Mouse (Mus musculus) hindbrain, embryonic 15.5 days (tissue): ENCODE results near the gene Nhp2. TPM values are rescaled to one million over a fixed set of nuclear protein-coding genes. Genes with fewer than 3 reads are reported as not detected.
"Not testable (repeated sequence)": the region's sequence is repeated elsewhere in the genome, so short reads cannot be mapped to it uniquely, and the experiment has no call there.

Experiments used
- ATAC-seq: fragments of 200-750 bp; cut with Nextera tagmentation; 2 replicates; pipeline ENCODE4 v1.8.0; 2017; ENCODE audit warnings: low read depth, moderate number of reproducible peaks, moderate TSS enrichment; ENCODE audit not compliant: low FRiP score
- H3K27ac ChIP-seq: fragments of 300-500 bp; sonication (generic); replicated peaks from 2 replicates; pipeline ENCODE4 v1.5.1; 2015; ENCODE audit warnings: mild to moderate bottlenecking, inconsistent platforms
- H3K27me3 ChIP-seq: fragments of 300-500 bp; sonication (generic); 2 replicates; pipeline ENCODE4 v1.6.1; 2015; ENCODE audit warnings: control low read depth, inconsistent platforms
- H3K36me3 ChIP-seq: fragments of 300-500 bp; sonication (generic); 2 replicates; pipeline ENCODE4 v1.6.1; 2015; ENCODE audit warnings: control low read depth, inconsistent platforms
- H3K4me1 ChIP-seq: fragments of 300-500 bp; sonication (generic); replicated peaks from 2 replicates; pipeline ENCODE4 v1.6.1; 2015; ENCODE audit warnings: control low read depth, inconsistent platforms
- H3K4me2 ChIP-seq: fragments of 300-500 bp; sonication (generic); 2 replicates; pipeline ENCODE4 v1.6.1; 2015; ENCODE audit warnings: moderate library complexity, mild to moderate bottlenecking, inconsistent platforms
- H3K4me3 ChIP-seq: fragments of 300-500 bp; sonication (generic); 2 replicates; pipeline ENCODE4 v1.5.1; 2015; ENCODE audit warnings: mild to moderate bottlenecking, inconsistent platforms
- H3K9ac ChIP-seq: fragments of 300-500 bp; sonication (generic); 2 replicates; pipeline ENCODE4 v1.6.1; 2015; ENCODE audit warnings: inconsistent platforms
- H3K9me3 ChIP-seq: fragments of 300-500 bp; sonication (generic); 2 replicates; pipeline ENCODE4 v1.6.1; 2016; ENCODE audit warnings: control low read depth, inconsistent platforms
- WGBS: fragments of 180-500 bp; shearing (Covaris S2); methylation state at CpG from one replicate; pipeline ENCODE4 v1.1.7; 2015; 5-methylcytosine and 5-hydroxymethylcytosine counted together
- polyA plus RNA-seq: library from polyadenylated mRNA; unstranded; fragments of >200 nt; fragmentation: Nextera tagmentation; extraction: Ambion mirVana; gene quantifications from 2 replicates; pipeline ENCODE4 v1.2.1, GENCODE M21; 2015

Gene Nhp2
- polyA plus RNA-seq, 1 experiment from 2014 or later: 105 TPM

DNA sequence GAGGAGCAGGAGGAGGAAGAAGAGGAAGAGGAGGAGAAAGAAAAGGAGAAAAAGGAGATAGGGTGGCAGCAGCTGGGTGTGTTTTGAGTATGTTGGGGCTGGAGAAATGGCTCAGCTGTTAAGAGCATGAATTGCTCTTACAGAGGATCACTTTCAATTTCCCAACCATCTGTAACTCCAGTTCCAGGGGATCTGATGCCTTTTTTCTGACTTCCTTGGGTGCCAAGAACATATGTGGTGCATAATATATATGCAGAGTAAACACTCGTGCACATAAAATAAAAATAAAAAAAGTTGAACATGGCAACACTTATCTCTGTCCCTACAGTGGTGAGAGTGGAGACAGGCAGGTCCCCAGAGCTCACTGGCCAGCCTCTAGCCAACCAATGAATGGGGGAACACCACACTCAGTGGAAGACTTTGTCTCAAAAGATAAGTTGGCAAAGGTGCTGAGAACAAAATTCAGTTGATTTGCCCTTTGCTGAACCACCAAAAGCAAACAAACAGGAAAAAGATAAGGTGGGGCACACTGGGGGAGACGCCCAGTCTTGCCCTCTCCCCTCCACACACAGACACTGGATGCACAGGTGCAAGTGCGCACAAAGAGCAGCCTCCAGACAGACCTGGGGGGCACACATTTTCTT is 10.1 kb upstream of the Nhp2 start:
- H3K9ac ChIP-seq: no peak overlapping the region
- H3K27me3 ChIP-seq: no peaks in the 10 kb centered on the region
- no peak overlapping the region for H3K27ac ChIP-seq
- no peak for ATAC-seq
- no peak overlapping the region for H3K4me2 ChIP-seq
- no peak overlapping the region for H3K4me3 ChIP-seq
- no peaks in the 10 kb centered on the region for H3K9me3 ChIP-seq
- H3K4me1 ChIP-seq: peaks cover 17% of the 10 kb centered on the region
- WGBS: 84% methylated on average over 3 of the region's 3 CpGs
- peaks cover 4% of the 10 kb centered on the region for H3K36me3 ChIP-seq

- not testable (repeated sequence) for H3K9ac ChIP-seq, H3K4me2 ChIP-seq, H3K4me3 ChIP-seq, H3K9me3 ChIP-seq, H3K27ac ChIP-seq, H3K36me3 ChIP-seq, ATAC-seq, H3K27me3 ChIP-seq
- H3K4me1 ChIP-seq: peaks cover 13% of the 10 kb centered on the region
- WGBS: 88% methylated on average over 5 of the region's 5 CpGs
Observed at GRCm38 (mm10) chr11:51609940-51610339, 9.6 kb upstream of the Nhp2 start.

DNA sequence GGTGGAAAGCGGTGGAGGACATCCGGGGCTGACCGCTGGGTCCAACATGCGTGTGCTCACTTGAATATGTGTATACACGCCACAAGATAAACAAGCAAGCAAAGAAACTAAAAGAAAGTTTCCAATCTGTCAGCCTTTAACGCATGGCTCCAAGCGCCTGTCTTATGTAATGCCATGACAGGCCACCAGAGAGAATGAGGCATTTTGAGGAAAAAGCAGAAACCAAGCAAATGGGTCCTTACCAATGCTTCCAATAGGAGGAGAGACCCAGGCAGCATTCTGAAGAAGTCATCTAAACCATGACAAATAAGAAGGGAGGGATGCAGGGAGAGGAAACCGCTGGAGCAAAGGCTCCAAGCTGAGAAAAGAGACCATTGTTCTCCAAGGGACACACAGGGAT is 5.3 kb upstream of the Nhp2 start:
- WGBS: 83% methylated on average over 8 of the region's 8 CpGs
- Histone ChIP-seq H3K4me2 (no peak overlapping the region), H3K9ac (no peak overlapping the region), H3K36me3 (no peaks in the 10 kb centered on the region), H3K4me1 (peaks cover 14% of the 10 kb centered on the region), H3K27ac (no peak overlapping the region), H3K4me3 (no peak overlapping the region), H3K27me3 (no peaks in the 10 kb centered on the region), H3K9me3 (no peaks in the 10 kb centered on the region)
- no peak for ATAC-seq

DNA sequence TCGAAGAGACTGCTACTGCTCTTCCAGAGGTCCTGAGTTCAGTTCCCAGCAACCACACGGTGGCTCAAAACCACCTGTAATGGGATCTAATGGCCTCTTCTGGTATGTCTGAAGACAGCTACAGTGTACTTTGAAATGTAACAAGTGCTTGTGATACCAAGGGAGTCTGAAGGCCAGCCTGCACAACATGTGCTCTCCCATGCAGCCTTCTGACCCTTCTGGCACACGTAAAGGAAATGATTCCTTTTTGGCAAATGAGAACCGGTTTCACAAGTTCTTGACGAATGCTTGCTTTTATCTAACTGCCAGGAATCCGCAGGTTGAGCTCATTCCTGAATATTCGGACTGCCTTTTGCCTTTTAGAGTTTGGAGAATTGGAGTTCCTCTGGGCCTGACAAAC is 4.4 kb upstream of the Nhp2 start:
- Histone ChIP-seq H3K4me2 (peak overlapping the region; percentile 60), H3K9ac (peak overlapping the region; percentile 42; the same call in 1 of the 2 replicates), H3K27ac (0 out of 2 replicates have a peak overlapping the region, but pooled peaks have one; percentile 6), H3K36me3 (no peaks in the 10 kb centered on the region), H3K4me3 (peak overlapping the region; percentile 35), H3K9me3 (no peaks in the 10 kb centered on the region), H3K4me1 (peaks cover 16% of the 10 kb centered on the region), H3K27me3 (no peaks in the 10 kb centered on the region)
- no peak for ATAC-seq
- 49% methylated on average over 7 of the region's 7 CpGs for WGBS

GRCm38 (mm10) chr11:51615601-51616000 is 3.9 kb upstream of the Nhp2 start:
- ATAC-seq: no peak
- Histone ChIP-seq H3K9me3 (no peaks in the 10 kb centered on the region), H3K4me3 (peak overlapping the region; percentile 35), H3K27me3 (no peaks in the 10 kb centered on the region), H3K4me2 (peak overlapping the region; percentile 60), H3K27ac (0 out of 2 replicates have a peak overlapping the region, but pooled peaks have one; percentile 6), H3K9ac (peak overlapping the region; percentile 42), H3K36me3 (no peaks in the 10 kb centered on the region), H3K4me1 (peaks cover 21% of the 10 kb centered on the region)
- WGBS: 6% methylated on average over 14 of the region's 14 CpGs

- Histone ChIP-seq H3K4me1 (peaks cover 25% of the 10 kb centered on the region), H3K4me2 (peak overlapping the region; percentile 60), H3K9ac (peak overlapping the region; percentile 42; the same call in 1 of the 2 replicates)
- not testable (repeated sequence) for H3K27me3 ChIP-seq, H3K27ac ChIP-seq, H3K36me3 ChIP-seq, H3K9me3 ChIP-seq, H3K4me3 ChIP-seq, ATAC-seq
- WGBS: 95% methylated on average over 7 of the region's 7 CpGs
Observed at GRCm38 (mm10) chr11:51616113-51616512, 3.4 kb upstream of the Nhp2 start.

DNA sequence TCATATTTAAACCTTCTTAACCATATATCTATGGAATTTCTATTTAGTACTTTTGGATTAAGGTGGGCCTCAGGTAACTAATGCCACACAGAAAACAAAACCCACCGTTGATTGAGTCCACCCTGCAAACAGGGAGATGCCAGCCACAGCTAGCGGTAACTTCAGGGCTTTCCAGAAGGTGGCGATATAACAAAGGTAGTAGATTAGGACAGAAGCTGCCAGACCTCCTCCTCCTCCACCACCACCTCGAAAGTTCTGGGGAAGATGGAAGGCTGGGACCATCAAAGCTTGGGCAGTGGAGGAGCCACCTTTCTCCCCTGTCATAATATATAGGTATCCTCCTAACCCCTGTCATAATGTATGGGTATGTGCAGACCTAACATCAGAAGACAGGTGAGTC is 1.8 kb upstream of the Nhp2 start:
- WGBS: 3% methylated on average over 4 of the region's 4 CpGs
- no peak overlapping the region for H3K27ac ChIP-seq
- ATAC-seq: no peak

DNA sequence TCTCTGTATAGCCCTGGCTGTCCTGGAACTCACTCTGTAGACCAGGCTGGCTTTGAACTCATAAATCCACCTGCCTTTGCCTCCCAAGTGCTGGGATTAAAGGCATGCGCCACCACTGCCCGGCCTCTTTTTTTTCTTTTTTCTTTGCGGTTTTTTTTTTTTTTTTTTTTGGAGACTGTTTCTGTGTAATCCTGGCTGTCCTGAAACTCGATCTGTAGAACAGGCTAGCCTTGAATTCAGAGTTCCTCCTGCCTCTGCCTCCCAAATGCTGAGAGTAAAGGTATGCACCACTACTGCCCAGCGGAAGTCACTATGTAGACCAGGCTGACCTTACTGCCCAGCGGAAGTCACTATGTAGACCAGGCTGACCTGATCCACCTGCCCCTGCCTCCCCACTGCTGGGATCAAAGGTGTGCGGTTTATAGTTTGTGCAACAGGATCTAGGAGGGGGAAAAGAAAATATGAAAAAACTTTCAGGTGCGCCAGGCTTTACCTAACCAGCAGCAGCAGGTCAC is 584 bp upstream of the Nhp2 start:
- no peak overlapping the region for H3K27ac ChIP-seq
- 45% methylated on average over 8 of the region's 8 CpGs for whole genome bisulfite sequencing
- H3K4me1 ChIP-seq: peaks cover 25% of the 10 kb centered on the region
- no peak overlapping the region for H3K9ac ChIP-seq
- H3K9me3 ChIP-seq: no peaks in the 10 kb centered on the region
- no peaks in the 10 kb centered on the region for H3K27me3 ChIP-seq
- H3K4me3 ChIP-seq: peak overlapping the region; percentile 77
- H3K36me3 ChIP-seq: peaks cover 13% of the 10 kb centered on the region
- peak overlapping the region; percentile 75 for H3K4me2 ChIP-seq
- ATAC-seq: no peak; the same call in 1 of the 2 replicates

More for the DNA sequence above, 1.8 kb upstream of the Nhp2 start:
- Histone ChIP-seq H3K27me3 (no peaks in the 10 kb centered on the region), H3K9me3 (no peaks in the 10 kb centered on the region), H3K4me2 (no peak overlapping the region), H3K9ac (no peak overlapping the region), H3K4me3 (no peak overlapping the region), H3K36me3 (0 out of 2 replicates have a peak, but pooled peaks cover under 1% of the 10 kb centered on the region), H3K4me1 (peaks cover 25% of the 10 kb centered on the region)

GRCm38 (mm10) chr11:51620084-51620483 is 549 bp downstream of the Nhp2 start:
- peak overlapping the region; percentile 75 for H3K4me2 ChIP-seq

DNA sequence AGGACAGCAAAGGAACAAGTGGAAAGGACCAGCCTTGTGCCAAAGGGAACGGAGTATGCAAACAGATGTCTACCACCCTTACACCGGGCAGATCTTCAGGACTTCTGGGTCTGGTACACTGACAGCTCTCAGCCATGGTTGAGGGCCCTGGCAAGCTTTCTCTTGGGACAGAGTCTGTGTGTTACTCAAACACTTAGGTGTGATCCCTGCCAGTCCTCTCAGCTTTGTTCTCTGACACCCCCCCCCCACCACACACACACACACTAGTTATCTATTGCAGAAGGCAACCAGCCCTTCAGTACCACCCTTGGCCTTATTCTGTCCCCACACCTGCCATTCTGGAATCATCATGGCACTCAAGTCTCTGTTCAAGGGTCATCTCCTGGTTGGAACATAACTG is 2.2 kb downstream of the Nhp2 start:
- no peak overlapping the region for H3K9ac ChIP-seq
- peaks cover 39% of the 10 kb centered on the region for H3K36me3 ChIP-seq
- H3K4me2 ChIP-seq: no peak overlapping the region
- H3K27ac ChIP-seq: no peak overlapping the region
- peaks cover 14% of the 10 kb centered on the region for H3K4me1 ChIP-seq
- H3K4me3 ChIP-seq: no peak overlapping the region
- no peaks in the 10 kb centered on the region for H3K9me3 ChIP-seq
- no peaks in the 10 kb centered on the region for H3K27me3 ChIP-seq
- no peak for ATAC-seq
- 89% methylated on average over 2 of the region's 2 CpGs for WGBS

More at GRCm38 (mm10) chr11:51620084-51620483, 549 bp downstream of the Nhp2 start:
- Histone ChIP-seq H3K9ac (peak overlapping the region; percentile 55), H3K36me3 (peaks cover 25% of the 10 kb centered on the region), H3K9me3 (no peaks in the 10 kb centered on the region), H3K4me1 (peaks cover 23% of the 10 kb centered on the region), H3K4me3 (peak overlapping the region; percentile 77), H3K27ac (0 out of 2 replicates have a peak overlapping the region, but pooled peaks have one; percentile 7), H3K27me3 (no peaks in the 10 kb centered on the region)
- 2% methylated on average over 11 of the region's 11 CpGs for WGBS
- ATAC-seq: no peak

DNA sequence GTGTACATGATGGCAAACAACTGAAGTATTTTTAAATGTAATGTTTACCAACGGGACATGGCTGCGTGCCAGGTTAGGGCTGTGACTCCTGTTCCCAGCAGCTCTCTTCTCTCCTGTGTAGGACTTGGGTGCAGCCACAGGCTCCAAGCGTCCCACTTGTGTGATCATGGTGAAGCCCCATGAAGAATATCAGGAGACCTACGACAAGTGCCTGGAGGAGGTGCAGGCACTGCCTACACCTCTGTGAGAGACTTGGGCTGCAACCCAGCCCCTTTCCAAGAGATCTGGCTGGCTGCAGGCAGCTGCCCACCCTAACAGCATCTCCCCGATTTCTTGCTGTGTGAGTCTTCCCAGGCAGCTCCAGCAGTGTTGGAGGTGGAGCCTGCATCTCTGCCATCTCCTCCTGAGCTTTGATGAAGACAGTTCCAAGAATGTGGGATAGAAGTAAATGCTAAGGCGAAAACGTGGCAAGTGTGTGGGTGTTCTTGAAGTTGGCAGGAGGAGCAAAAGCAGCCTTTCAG is 3.5 kb downstream of the Nhp2 start:
- H3K4me2 ChIP-seq: no peak overlapping the region
- WGBS: 92% methylated on average over 7 of the region's 7 CpGs
- peaks cover 14% of the 10 kb centered on the region for H3K4me1 ChIP-seq
- H3K9me3 ChIP-seq: no peaks in the 10 kb centered on the region
- H3K27ac ChIP-seq: no peak overlapping the region
- H3K36me3 ChIP-seq: peaks cover 51% of the 10 kb centered on the region
- ATAC-seq: no peak
- H3K9ac ChIP-seq: no peak overlapping the region
- no peaks in the 10 kb centered on the region for H3K27me3 ChIP-seq
- H3K4me3 ChIP-seq: no peak overlapping the region

DNA sequence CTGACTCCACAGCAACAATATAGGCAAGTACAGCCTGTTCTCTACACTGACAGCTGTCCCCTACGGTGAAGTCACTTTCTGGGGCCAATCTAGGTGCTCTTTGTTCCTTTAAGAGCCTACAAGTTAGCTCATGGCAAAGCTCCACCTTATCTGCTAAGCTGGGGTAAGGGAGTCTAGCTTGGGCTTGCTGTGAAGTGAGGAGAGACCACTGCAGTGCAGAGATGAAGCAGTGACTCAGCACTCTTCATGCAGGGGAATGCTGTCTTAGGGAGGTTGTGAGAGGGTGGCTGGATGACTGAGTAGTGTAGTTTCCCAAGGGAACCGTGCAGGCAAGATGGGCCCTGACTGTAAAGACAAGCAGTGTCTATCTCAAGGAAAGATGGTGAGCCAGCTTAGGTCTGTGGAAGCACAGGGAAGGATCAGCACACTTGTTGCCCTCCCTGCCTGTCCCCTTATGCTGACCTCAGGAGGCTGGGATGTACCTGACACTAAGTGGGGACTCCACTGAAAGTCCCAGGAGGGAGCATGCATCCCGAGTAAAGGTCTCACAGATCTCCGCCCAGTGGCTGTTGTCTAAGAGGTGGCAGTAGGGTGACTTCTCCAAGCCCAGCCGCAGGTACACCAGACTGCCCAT is 5.8 kb downstream of the Nhp2 start:
- Histone ChIP-seq H3K9ac (no peak overlapping the region), H3K4me1 (peaks cover 8% of the 10 kb centered on the region), H3K27ac (no peak overlapping the region), H3K27me3 (no peaks in the 10 kb centered on the region), H3K4me3 (no peak overlapping the region), H3K4me2 (no peak overlapping the region), H3K36me3 (peaks cover 61% of the 10 kb centered on the region), H3K9me3 (no peaks in the 10 kb centered on the region)
- no peak for ATAC-seq
- WGBS: 88% methylated on average over 5 of the region's 5 CpGs
